Mouse (Mus musculus): ENCODE data around the gene Acer3. TPM values are rescaled to one million over a fixed set of nuclear protein-coding genes. Genes with fewer than 3 reads are reported as not detected.
"Not testable (repeated sequence)": the region's sequence is repeated elsewhere in the genome, so short reads cannot be mapped to it uniquely, and the experiment has no call there.

Acer3 gene
- polyA plus RNA-seq, 1 experiment from 2014 or later = 28.2 TPM

GRCm38 (mm10) chr7:98315087-98315486 is 5.9 kb downstream of the Acer3 start:
- Histone ChIP-seq H3K36me3 (no peaks in the 10 kb centered on the region), H3K4me1 (replicated peaks) (no peaks in the 10 kb centered on the region), H3K4me2 (no peak overlapping the region), H3K9me3 (no peaks in the 10 kb centered on the region), H3K27ac (replicated peaks) (no peak overlapping the region), H3K27me3 (no peaks in the 10 kb centered on the region), H3K4me3 (no peak overlapping the region), H3K9ac (no peak overlapping the region)
- no peak for ATAC-seq (ENCODE audit: low FRiP score, low read depth)
- WGBS = 84% methylated on average over 2 of the region's 2 CpGs

DNA sequence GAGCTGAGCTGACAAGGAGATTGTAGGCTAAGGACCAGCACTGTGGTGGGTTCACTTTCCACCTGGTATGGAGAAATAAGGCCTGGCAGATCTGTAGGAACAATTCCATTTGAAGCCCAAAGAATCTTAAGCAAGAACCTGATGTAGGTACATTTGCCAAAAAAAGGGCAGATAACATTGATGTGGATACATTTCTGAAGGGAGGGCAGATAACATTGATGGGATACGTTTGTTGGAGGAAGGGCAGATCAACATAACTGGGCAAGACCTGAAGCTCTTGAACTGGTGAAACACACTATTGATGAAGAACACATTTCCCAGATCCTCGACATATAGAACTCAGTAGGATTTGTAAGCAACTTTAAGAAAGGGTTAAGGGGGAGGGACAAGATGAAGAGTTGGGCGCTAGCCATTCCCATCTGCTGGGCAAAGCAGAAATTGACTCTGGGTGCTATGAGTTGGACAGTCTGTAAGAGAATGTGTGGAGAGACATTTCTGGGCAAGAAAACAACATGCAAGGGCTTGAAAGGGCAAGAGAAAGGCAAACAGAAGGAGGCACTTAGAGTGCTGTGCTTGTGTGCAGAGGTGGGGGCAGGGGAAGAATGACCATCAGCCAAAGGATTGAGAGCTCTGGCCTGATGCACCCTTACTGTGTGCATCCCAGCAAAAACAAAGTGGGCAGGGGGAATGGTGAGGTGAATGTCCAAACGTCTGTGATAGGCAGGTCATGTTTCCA is 8.7 kb downstream of the Acer3 start:
- Histone ChIP-seq H3K9me3 (no peaks in the 10 kb centered on the region), H3K9ac (no peak overlapping the region), H3K4me2 (no peak overlapping the region), H3K27me3 (no peaks in the 10 kb centered on the region), H3K36me3 (no peaks in the 10 kb centered on the region), H3K4me1 (replicated peaks) (peaks cover 20% of the 10 kb centered on the region), H3K27ac (replicated peaks) (no peak overlapping the region), H3K4me3 (no peak overlapping the region)
- 73% methylated on average over 4 of the region's 4 CpGs for WGBS
- no peak for ATAC-seq (ENCODE audit: low FRiP score, low read depth)

- H3K27ac ChIP-seq (replicated peaks) = no peak overlapping the region
- 64% methylated on average over 6 of the region's 6 CpGs for WGBS
- no peak overlapping the region for H3K9ac ChIP-seq
- no peaks in the 10 kb centered on the region for H3K27me3 ChIP-seq
- H3K9me3 ChIP-seq = no peaks in the 10 kb centered on the region
- peaks cover 26% of the 10 kb centered on the region for H3K4me1 ChIP-seq (replicated peaks)
- H3K4me2 ChIP-seq = no peak overlapping the region
- H3K4me3 ChIP-seq = no peak overlapping the region
- ATAC-seq (ENCODE audit: low FRiP score, low read depth) = no peak
- no peaks in the 10 kb centered on the region for H3K36me3 ChIP-seq
Observed at GRCm38 (mm10) chr7:98310266-98310665, 10.7 kb downstream of the Acer3 start.

DNA sequence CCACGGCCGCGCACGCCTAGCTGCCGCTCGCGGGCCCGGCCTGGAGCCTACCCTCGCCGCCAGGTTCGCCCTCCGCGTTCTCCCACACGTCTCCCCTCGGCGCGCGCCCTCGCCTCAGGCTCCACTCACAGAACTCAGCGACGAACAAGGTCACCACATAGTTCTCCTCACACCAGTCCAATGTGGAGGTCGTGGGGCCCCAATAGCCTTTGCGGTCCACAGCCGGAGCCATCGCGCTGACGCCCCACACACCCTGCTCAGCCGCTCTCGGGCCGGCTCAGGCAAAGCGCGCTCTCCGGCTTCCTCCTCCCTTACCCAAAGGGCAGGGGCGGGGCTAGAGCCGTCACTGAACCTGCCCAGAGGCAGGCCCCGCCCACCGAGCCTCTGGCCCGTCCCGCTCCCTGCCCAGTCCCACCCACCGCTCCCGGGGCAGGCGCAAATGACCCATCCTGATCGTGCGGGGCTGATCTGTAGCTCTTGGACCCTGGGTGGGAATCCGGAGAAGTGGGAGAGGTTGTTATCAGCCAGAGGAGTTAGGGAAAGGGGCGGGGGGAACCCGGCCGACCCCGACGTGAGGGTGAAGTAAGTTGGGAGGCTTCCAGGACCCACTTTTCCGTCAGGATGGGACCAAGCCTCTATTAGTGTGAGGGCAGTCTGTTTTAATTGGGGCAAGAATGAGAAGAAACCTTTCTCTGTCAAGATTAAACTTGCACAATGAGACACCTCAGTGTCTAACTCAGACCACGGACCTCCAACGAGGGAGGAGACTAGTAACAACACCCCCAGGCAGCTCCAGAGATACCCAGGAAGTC is 11.6 kb downstream of the Acer3 start:
- Histone ChIP-seq H3K27me3 (no peaks in the 10 kb centered on the region), H3K4me3 (peak overlapping the region; percentile 84), H3K27ac (replicated peaks) (peak overlapping the region; percentile 74), H3K36me3 (no peaks in the 10 kb centered on the region), H3K4me1 (replicated peaks) (peaks cover 26% of the 10 kb centered on the region), H3K4me2 (peak overlapping the region; percentile 71), H3K9ac (peak overlapping the region; percentile 60), H3K9me3 (no peaks in the 10 kb centered on the region)
- under 1% methylated on average over 53 of the region's 53 CpGs for WGBS
- ATAC-seq (ENCODE audit: low FRiP score, low read depth) = peak; percentile 98

- peak; percentile 63; the same call in 1 of the 2 replicates for ATAC-seq (ENCODE audit: low FRiP score, low read depth)
- under 1% methylated on average over 31 of the region's 33 CpGs for WGBS
Observed at GRCm38 (mm10) chr7:98308607-98309218, 12.3 kb downstream of the Acer3 start.

GRCm38 (mm10) chr7:98307921-98308606 is 12.9 kb downstream of the Acer3 start:
- 42% methylated on average over 9 of the region's 9 CpGs for WGBS
- no peak for ATAC-seq (ENCODE audit: low FRiP score, low read depth)
- H3K4me1 ChIP-seq (replicated peaks) = peaks cover 26% of the 10 kb centered on the region
- H3K9ac ChIP-seq = peak overlapping the region; percentile 60
- peak overlapping the region; percentile 84 for H3K4me3 ChIP-seq
- H3K27ac ChIP-seq (replicated peaks) = peak overlapping the region; percentile 74
- no peaks in the 10 kb centered on the region for H3K9me3 ChIP-seq
- H3K4me2 ChIP-seq = peak overlapping the region; percentile 71
- H3K27me3 ChIP-seq = no peaks in the 10 kb centered on the region
- H3K36me3 ChIP-seq = no peaks in the 10 kb centered on the region

More at GRCm38 (mm10) chr7:98308607-98309218, 12.3 kb downstream of the Acer3 start:
- H3K4me2 ChIP-seq = peak overlapping the region; percentile 71
- H3K9me3 ChIP-seq = no peaks in the 10 kb centered on the region
- peak overlapping the region; percentile 74 for H3K27ac ChIP-seq (replicated peaks)
- H3K9ac ChIP-seq = peak overlapping the region; percentile 60
- no peaks in the 10 kb centered on the region for H3K36me3 ChIP-seq
- H3K27me3 ChIP-seq = no peaks in the 10 kb centered on the region
- peak overlapping the region; percentile 84 for H3K4me3 ChIP-seq
- H3K4me1 ChIP-seq (replicated peaks) = peaks cover 26% of the 10 kb centered on the region

GRCm38 (mm10) chr7:98307411-98307810 is 13.6 kb downstream of the Acer3 start:
- WGBS = 82% methylated on average over 2 of the region's 2 CpGs
- no peak for ATAC-seq (ENCODE audit: low FRiP score, low read depth)
- no peak overlapping the region for H3K9ac ChIP-seq
- no peaks in the 10 kb centered on the region for H3K36me3 ChIP-seq
- no peak overlapping the region for H3K27ac ChIP-seq (replicated peaks)
- peak overlapping the region; percentile 71 for H3K4me2 ChIP-seq
- peaks cover 26% of the 10 kb centered on the region for H3K4me1 ChIP-seq (replicated peaks)
- H3K9me3 ChIP-seq = no peaks in the 10 kb centered on the region
- H3K27me3 ChIP-seq = no peaks in the 10 kb centered on the region
- no peak overlapping the region for H3K4me3 ChIP-seq

- no peaks in the 10 kb centered on the region for H3K27me3 ChIP-seq
- no peaks in the 10 kb centered on the region for H3K36me3 ChIP-seq
- no peak overlapping the region for H3K27ac ChIP-seq (replicated peaks)
- 95% methylated on average over 1 of the region's 1 CpGs for WGBS
- H3K4me2 ChIP-seq = no peak overlapping the region
- H3K4me1 ChIP-seq (replicated peaks) = no peaks in the 10 kb centered on the region
- ATAC-seq (ENCODE audit: low FRiP score, low read depth) = no peak
- H3K9ac ChIP-seq = no peak overlapping the region
- H3K9me3 ChIP-seq = no peaks in the 10 kb centered on the region
- no peak overlapping the region for H3K4me3 ChIP-seq
Observed at GRCm38 (mm10) chr7:98292901-98293300, 28.1 kb downstream of the Acer3 start.

- H3K4me2 ChIP-seq = no peak overlapping the region
- no peaks in the 10 kb centered on the region for H3K9me3 ChIP-seq
- no peak overlapping the region for H3K27ac ChIP-seq (replicated peaks)
- no peaks in the 10 kb centered on the region for H3K27me3 ChIP-seq
- no peak overlapping the region for H3K9ac ChIP-seq
- WGBS = 31% methylated on average over 3 of the region's 3 CpGs
- H3K4me1 ChIP-seq (replicated peaks) = no peaks in the 10 kb centered on the region
- no peaks in the 10 kb centered on the region for H3K36me3 ChIP-seq
- H3K4me3 ChIP-seq = no peak overlapping the region
- no peak for ATAC-seq (ENCODE audit: low FRiP score, low read depth)
Observed at GRCm38 (mm10) chr7:98289585-98289984, 31.4 kb downstream of the Acer3 start.

DNA sequence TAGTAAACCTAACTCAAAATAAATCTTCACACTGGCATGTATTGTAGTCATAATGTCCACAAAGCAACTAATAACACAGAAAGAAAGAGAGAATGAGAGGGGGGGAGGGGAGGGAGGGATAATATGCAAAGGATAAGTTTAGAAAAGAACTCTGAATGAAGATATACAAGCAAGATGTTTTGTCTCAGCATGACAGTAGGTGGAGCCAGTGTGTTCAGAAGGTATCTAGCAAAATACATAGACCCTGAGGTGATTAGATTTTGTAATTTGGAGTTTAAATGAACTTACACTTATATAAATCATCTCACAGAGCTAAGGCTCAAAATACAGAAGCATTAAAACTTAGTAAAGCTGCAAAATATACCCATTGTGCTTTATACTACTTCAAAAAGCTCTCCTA is 44.7 kb downstream of the Acer3 start:
- Histone ChIP-seq H3K27me3 (no peaks in the 10 kb centered on the region), H3K4me1 (replicated peaks) (no peaks in the 10 kb centered on the region), H3K9me3 (no peaks in the 10 kb centered on the region; the same call in 1 of the 2 replicates), H3K36me3 (no peaks in the 10 kb centered on the region), H3K9ac (no peak overlapping the region), H3K4me2 (no peak overlapping the region), H3K27ac (replicated peaks) (no peak overlapping the region), H3K4me3 (no peak overlapping the region)
- ATAC-seq (ENCODE audit: low FRiP score, low read depth) = no peak

DNA sequence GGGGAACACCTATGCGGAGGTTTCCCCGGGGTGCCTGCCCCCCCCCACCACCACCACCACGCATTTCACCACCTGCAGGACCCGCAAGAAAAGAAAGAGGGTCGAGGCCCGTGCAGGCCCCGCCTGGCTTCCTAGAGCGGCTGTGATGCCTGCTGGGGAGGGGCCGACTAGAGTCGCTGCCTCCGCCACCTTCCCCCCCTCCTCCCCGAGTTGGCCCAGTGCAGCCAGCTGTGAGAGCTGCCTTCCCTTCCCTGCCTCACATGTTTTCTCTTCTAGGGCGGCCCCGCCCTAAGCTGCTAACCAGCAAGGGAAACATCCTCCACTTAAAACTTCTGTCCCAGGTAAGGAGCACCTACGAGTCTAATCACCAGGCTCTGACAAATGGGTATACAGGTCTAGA is 52.8 kb downstream of the Acer3 start:
- H3K4me1 ChIP-seq (replicated peaks); H3K9me3 ChIP-seq; H3K27ac ChIP-seq (replicated peaks); H3K36me3 ChIP-seq; H3K9ac ChIP-seq; ATAC-seq (ENCODE audit: low FRiP score, low read depth); H3K4me3 ChIP-seq; H3K27me3 ChIP-seq: not testable (repeated sequence)
- 28% methylated on average over 15 of the region's 15 CpGs for WGBS
- peak overlapping the region; percentile 26; the same call in 1 of the 2 replicates for H3K4me2 ChIP-seq
